Mouse (Mus musculus) C2C12 (cell line): ENCODE data around the gene Lyg2. TPM values are rescaled to one million over a fixed set of nuclear protein-coding genes. Genes with fewer than 3 reads are reported as not detected.

Source experiments
- H3K27me3 ChIP-seq: one replicate; pipeline ENCODE4 v1.6.1; 2011; ENCODE audit not compliant: control insufficient read depth, insufficient read depth, insufficient read length
- H3K36me3 ChIP-seq: one replicate; pipeline ENCODE4 v1.6.1; 2011; ENCODE audit not compliant: control insufficient read depth, insufficient read depth
- H3K4me3 ChIP-seq: one replicate; pipeline ENCODE4 v1.5.1; 2011; ENCODE audit warnings: mild to moderate bottlenecking, control low read depth; ENCODE audit not compliant: poor library complexity, insufficient read depth, severe bottlenecking
- H3K79me2 ChIP-seq: one replicate; pipeline ENCODE4 v1.6.1; 2011; ENCODE audit not compliant: control insufficient read depth, insufficient read depth
- H3K79me3 ChIP-seq: one replicate; pipeline ENCODE4 v1.6.1; 2011; ENCODE audit warnings: low read depth, control low read depth
- H3ac ChIP-seq: one replicate; pipeline ENCODE3; 2011; ENCODE audit warnings: low read depth; ENCODE audit not compliant: control insufficient read depth, insufficient read length
- CEBPB ChIP-seq: IDR thresholded peaks from one replicate; pipeline ENCODE4 v1.6.1; 2011; ENCODE audit warnings: low read depth, mild to moderate bottlenecking, control low read depth, moderate library complexity
- CTCF ChIP-seq: IDR thresholded peaks from one replicate; pipeline ENCODE4 v1.5.1; 2011; ENCODE audit not compliant: control insufficient read depth, insufficient read depth, insufficient read length
- FOSL1 ChIP-seq: IDR thresholded peaks from one replicate; pipeline ENCODE4 v1.8.0; 2011; ENCODE audit warnings: mild to moderate bottlenecking, low read length; ENCODE audit not compliant: poor library complexity, insufficient read depth, severe bottlenecking
- MAX ChIP-seq: IDR thresholded peaks from one replicate; pipeline ENCODE4 v1.6.1; 2011; ENCODE audit warnings: mild to moderate bottlenecking, control low read depth
- MYOD1 ChIP-seq: IDR thresholded peaks from one replicate; pipeline ENCODE4 v1.6.1; 2011; ENCODE audit warnings: low read depth; ENCODE audit not compliant: control insufficient read depth, insufficient read length
- MYOG ChIP-seq: IDR thresholded peaks from one replicate; pipeline ENCODE4 v1.6.1; 2011; ENCODE audit not compliant: control insufficient read depth, insufficient read length; ENCODE audit errors: extremely low read depth
- USF1 ChIP-seq: IDR thresholded peaks from one replicate; pipeline ENCODE4 v1.6.1; 2011; ENCODE audit warnings: low read depth, mild to moderate bottlenecking, control low read depth, moderate library complexity
- polyA plus RNA-seq: library from polyadenylated mRNA; unstranded; fragments of >200 nt; fragmentation: generic; extraction: Trizol; gene quantifications from one replicate; pipeline ENCODE4 v1.2.1, GENCODE M21; 2012; ENCODE audit warnings: missing spikeins

Gene Lyg2
- polyA plus RNA-seq, 1 experiment = not detected

DNA sequence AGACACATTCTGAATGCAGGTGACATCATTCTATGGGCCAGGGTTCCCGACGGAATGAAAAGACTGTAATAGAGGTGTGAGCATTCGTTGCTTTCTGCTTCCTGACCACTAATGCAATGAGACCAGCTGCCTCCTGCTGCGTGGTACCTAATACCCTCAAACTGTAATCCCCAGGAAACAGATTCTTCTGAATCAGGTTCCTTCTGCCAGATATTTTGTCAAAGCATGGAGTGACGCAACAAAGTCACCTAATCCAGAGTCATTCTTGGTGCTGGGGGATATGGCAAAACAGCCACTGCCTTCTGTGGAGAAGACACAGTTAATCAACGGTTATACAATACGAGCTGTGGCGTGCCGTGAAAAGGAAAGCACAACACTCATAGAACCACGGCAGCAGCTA lies 47.7 kb downstream of the Lyg2 start:
- Histone ChIP-seq H3K27me3 (no peaks in the 10 kb centered on the region), H3K79me2 (peaks cover 12% of the 10 kb centered on the region), H3K36me3 (no peaks in the 10 kb centered on the region), H3K4me3 (no peak overlapping the region), H3K79me3 (peaks cover 2% of the 10 kb centered on the region), H3ac (no peak overlapping the region)
- TF ChIP-seq CTCF = no peak

DNA sequence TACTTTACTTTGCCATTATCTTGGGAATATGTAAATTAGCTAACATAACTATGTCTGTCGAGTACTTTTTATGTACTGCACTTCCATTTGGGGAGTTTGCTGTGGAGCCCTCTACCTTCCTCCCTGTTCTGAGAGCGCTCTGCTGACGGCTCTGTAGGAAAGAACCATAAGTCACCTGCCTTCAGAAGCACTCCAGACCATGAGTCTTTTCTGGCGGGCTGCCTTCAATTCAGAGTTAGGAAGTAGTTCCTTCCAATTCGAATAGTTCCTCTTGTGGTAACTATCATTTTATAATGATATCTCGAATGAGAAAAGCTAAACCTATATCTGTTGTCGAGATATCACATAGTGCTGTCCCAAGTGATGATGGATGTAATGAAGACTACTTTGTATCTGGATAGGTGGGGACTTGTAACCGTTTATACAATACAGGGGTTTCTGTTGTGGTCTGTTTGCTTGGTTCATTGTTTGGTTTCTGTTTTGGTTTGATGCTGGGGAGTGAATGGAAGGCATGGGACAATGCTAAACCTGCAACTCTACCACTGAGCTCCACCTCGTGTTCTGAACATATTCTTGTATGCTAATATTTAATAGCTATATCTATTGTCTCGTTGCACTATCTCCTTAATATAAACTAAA lies 48.5 kb downstream of the Lyg2 start:
- H3ac ChIP-seq = no peak overlapping the region
- TF ChIP-seq MYOD1 = no peak
- no peak for TF ChIP-seq FOSL1
- TF ChIP-seq USF1 = no peak
- TF ChIP-seq MYOG = no peak
- no peak for TF ChIP-seq CTCF
- TF ChIP-seq CEBPB = no peak
- no peak for TF ChIP-seq MAX
- peaks cover 3% of the 10 kb centered on the region for H3K79me2 ChIP-seq
- no peaks in the 10 kb centered on the region for H3K27me3 ChIP-seq
- no peaks in the 10 kb centered on the region for H3K79me3 ChIP-seq
- H3K36me3 ChIP-seq = no peaks in the 10 kb centered on the region
- H3K4me3 ChIP-seq = no peak overlapping the region

DNA sequence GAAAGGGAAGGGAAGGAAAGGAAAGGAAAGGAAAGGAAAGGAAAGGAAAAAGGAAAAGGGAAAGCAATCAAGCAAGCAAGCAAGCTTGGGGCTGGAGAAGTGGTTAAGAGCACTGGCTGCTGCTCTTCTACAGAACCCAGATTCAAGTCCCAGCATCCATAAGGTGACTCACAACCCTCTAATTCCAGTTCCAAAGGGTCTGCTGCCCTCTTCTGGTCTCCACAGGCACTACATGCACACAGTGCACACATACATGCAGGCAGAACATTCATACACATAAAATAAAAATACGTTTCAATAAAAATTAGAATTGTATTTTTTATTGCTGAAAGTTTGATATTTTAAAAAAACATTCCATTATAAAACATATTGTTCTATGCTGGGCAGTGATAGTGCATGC lies 49.2 kb downstream of the Lyg2 start:
- TF ChIP-seq CTCF = peak; percentile 50
- TF ChIP-seq MYOD1 = no peak
- no peak overlapping the region for H3K4me3 ChIP-seq
- no peaks in the 10 kb centered on the region for H3K36me3 ChIP-seq

DNA sequence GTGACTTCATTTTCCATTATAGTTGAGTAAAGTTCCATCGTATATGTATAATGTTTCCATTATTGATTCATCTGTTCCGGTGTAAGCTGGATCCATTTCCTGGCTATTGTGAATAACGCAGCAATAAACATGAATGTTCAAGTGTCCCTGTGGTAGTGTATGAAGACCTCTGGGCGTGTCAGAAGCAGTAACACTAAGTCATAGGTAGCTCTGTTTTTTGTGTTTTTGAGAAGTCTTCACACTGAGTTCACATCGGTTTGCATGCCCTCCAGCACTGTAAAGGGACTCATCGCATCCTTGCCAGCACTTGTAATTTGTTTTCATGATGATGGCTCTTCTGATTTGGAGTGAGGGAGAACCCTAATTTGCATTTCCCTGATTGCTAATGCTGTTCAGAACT lies 50.0 kb downstream of the Lyg2 start, which contains the start of gene Tsga10:
Tsga10 (minus strand) TSS at position 144 of the 400 bp plus-strand sequence.
- no peaks in the 10 kb centered on the region for H3K36me3 ChIP-seq

More for the DNA sequence above, 49.2 kb downstream of the Lyg2 start:
- Histone ChIP-seq H3K79me3 (no peaks in the 10 kb centered on the region), H3K79me2 (no peaks in the 10 kb centered on the region), H3ac (no peak overlapping the region), H3K27me3 (no peaks in the 10 kb centered on the region)

DNA sequence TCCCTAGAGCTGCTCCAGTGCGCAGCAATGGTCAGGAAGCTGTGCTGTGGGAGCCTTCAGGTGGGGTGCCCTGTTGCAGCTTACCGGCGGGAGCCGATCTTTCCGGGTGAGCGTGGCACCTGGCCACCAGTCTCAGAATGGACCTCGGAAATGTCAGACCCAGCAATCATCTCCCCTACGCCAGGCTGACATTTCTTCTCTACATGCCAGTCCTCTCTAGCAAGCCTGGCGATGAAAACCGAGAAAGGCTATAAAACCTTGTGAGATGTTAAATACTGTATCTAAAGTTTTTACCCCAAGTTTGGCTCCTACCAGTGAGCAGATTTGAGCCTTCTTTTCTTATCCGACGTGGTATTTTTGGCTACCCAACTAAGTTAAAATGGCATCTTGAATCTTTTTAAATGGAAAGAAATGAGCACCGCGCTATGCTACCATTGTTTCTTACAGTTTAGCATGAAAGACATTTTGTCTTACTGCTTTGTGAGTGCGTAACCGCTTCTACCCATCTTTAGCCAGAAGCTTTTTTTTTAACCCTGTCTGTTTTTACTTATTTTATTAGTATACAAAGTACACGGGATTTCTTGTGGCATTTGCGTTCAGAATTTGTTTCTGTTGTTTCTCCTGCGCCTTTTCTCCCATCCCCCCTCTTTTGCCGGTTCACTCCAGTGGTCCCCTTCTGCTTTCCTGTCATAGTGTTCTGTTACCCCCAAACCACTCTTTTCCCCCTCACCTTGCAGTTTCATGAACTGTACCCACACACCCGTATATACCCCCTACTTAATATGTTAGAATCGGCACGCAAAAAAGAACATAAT lies 50.7 kb downstream of the Lyg2 start:
- TF ChIP-seq FOSL1 = no peak
- no peak for TF ChIP-seq CTCF
- Histone ChIP-seq H3K79me2 (no peaks in the 10 kb centered on the region), H3K27me3 (no peaks in the 10 kb centered on the region), H3K4me3 (peak overlapping the region; percentile 38), H3ac (peak overlapping the region; percentile 77), H3K79me3 (no peaks in the 10 kb centered on the region), H3K36me3 (no peaks in the 10 kb centered on the region)

More for the DNA sequence above, 50.0 kb downstream of the Lyg2 start, which contains the start of gene Tsga10:
- no peak for TF ChIP-seq FOSL1
- no peak for TF ChIP-seq CEBPB
- TF ChIP-seq MYOD1 = no peak
- TF ChIP-seq MAX = no peak
- TF ChIP-seq MYOG = no peak
- no peak for TF ChIP-seq USF1
- TF ChIP-seq CTCF = no peak
- peak within 1 kb of the TSS; percentile 77 for H3ac ChIP-seq
- H3K79me2 ChIP-seq = no peaks in the 10 kb centered on the region
- no peaks in the 10 kb centered on the region for H3K27me3 ChIP-seq
- H3K79me3 ChIP-seq = no peaks in the 10 kb centered on the region
- peak within 1 kb of the TSS; percentile 38 for H3K4me3 ChIP-seq
